Mouse (Mus musculus) cortical plate, adult 2 months (tissue): ENCODE data around the gene Dmrtb1. TPM values are rescaled to one million over a fixed set of nuclear protein-coding genes. Genes with fewer than 3 reads are reported as not detected.

Experiments
- H3K27ac ChIP-seq: fragments of 200-500 bp; 2 replicates; pipeline ENCODE4 v1.5.1; 2012; ENCODE audit warnings: low read length, control low read depth, inconsistent platforms; ENCODE audit not compliant: insufficient read depth
- H3K4me1 ChIP-seq: fragments of 200-500 bp; 2 replicates; pipeline ENCODE4 v1.6.1; 2011; ENCODE audit warnings: low read length; ENCODE audit not compliant: control insufficient read depth, insufficient read depth
- H3K4me3 ChIP-seq: fragments of 200-500 bp; 2 replicates; pipeline ENCODE4 v1.5.1; 2011; ENCODE audit warnings: mild to moderate bottlenecking, low read length, control low read depth; ENCODE audit not compliant: insufficient read depth
- CTCF ChIP-seq: fragments of 200-500 bp; IDR thresholded peaks from 2 replicates; pipeline ENCODE4 v1.5.1; 2011; ENCODE audit warnings: mild to moderate bottlenecking, control low read depth, low read length; ENCODE audit not compliant: insufficient read depth; ENCODE audit errors: extremely low read depth
- POLR2A ChIP-seq: fragments of 200-500 bp; IDR thresholded peaks from 2 replicates; pipeline ENCODE4 v1.6.1; 2011; ENCODE audit warnings: mild to moderate bottlenecking, low read length, control low read depth; ENCODE audit not compliant: insufficient read depth; ENCODE audit errors: extremely low read depth
- polyA plus RNA-seq: library from polyadenylated mRNA; depleted of rRNA; stranded (reverse); fragments of >200 nt; gene quantifications from 2 replicates; pipeline ENCODE4 v1.2.3, GENCODE M21; 2012

Gene Dmrtb1
- polyA plus RNA-seq, 1 experiment = 1.6 TPM

DNA sequence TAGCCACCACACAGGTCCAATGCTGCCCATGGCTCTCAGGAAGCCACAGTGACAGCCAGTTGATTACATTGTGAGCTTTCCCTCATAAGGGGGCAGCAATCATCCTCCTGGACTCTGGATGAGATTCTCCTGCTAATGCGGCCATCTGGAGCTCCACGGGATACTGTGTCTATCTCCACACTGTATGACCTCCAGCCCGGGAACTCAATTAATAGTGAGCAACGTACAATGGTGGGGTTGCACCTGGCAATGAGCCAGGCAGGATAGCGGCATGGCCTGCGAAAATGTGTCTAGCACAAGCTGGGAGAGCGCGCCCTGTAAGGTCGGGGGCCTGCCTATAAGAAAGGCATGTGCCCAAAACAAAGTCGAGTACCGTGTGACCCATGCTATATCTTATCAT lies 23.4 kb downstream of the Dmrtb1 start:
- Histone ChIP-seq H3K4me3 (no peak overlapping the region), H3K27ac (no peak overlapping the region), H3K4me1 (no peaks in the 10 kb centered on the region)
- TF ChIP-seq CTCF = no peak
- no peak for TF ChIP-seq POLR2A

- no peak for TF ChIP-seq CTCF
- no peak overlapping the region for H3K4me3 ChIP-seq
- H3K4me1 ChIP-seq = no peaks in the 10 kb centered on the region
- H3K27ac ChIP-seq = no peak overlapping the region
These were observed 30.8 kb downstream of the Dmrtb1 start for GRCm38 (mm10) chr4:107653280-107653643.

DNA sequence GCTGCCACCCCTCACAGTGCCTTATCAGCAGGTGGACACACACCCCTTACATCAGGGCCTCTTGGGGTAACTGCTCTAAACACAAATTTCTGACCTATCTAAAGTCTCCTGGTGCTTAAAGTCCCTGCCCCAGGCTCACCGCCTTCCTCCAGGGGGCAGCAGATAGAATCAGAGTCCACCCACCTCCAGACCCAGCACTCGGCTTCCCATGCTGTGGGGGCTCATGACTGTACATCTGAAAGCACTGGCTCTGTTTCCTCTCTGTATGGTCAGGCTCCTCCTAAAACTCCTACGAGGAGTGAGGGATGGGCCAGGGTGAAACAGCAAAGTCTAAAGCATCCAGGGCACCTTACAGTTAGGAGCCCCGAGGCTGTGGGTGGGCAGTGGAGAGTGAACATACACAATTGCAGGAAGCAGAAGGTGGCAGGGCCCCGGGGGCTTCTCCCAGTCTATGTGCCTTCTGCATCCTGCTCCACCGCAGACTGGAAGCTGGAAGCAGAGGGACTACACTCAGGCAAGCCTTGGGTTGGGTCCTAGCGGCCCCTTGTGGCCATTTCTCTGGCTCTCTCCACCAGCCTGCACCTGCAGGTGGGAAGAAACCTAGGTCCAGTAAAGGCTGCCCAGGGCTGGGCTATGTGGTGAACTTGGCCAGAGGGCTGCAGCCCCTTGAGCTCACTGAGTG lies 31.3 kb downstream of the Dmrtb1 start:
- no peak overlapping the region for H3K4me3 ChIP-seq
- TF ChIP-seq CTCF = peak; percentile 87
- no peak for TF ChIP-seq POLR2A
- no peaks in the 10 kb centered on the region for H3K4me1 ChIP-seq
- H3K27ac ChIP-seq = no peak overlapping the region

GRCm38 (mm10) chr4:107651021-107651496 lies 33.0 kb downstream of the Dmrtb1 start:
- Histone ChIP-seq H3K27ac (no peak overlapping the region), H3K4me3 (no peak overlapping the region), H3K4me1 (no peaks in the 10 kb centered on the region)
- no peak for TF ChIP-seq POLR2A
- no peak for TF ChIP-seq CTCF

GRCm38 (mm10) chr4:107648959-107649485 lies 35.0 kb downstream of the Dmrtb1 start:
- H3K4me1 ChIP-seq = no peaks in the 10 kb centered on the region
- no peak overlapping the region for H3K4me3 ChIP-seq
- H3K27ac ChIP-seq = no peak overlapping the region
- no peak for TF ChIP-seq CTCF
- no peak for TF ChIP-seq POLR2A

DNA sequence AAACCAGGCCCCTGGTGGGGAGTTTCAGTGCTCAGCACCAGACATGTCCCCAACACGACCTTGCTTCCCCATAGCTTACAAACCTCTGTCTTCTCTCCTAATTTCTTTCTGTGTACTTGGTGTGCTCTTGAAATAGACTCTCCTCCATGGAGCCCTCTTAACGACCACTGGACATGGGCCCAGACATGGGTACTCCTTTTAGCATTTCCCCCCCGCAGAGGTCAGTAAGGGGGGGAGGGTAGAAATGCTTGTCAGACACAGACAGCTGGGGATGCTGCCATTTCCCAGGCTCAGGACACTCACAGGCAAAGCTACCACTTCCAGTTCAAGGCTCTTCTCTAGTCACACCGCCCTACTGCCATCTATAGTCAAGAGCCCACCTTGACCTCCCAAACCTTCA lies 42.4 kb downstream of the Dmrtb1 start:
- no peak overlapping the region for H3K27ac ChIP-seq
- no peaks in the 10 kb centered on the region for H3K4me1 ChIP-seq
- H3K4me3 ChIP-seq = no peak overlapping the region
- TF ChIP-seq CTCF (no peak), POLR2A (no peak)

- no peak for TF ChIP-seq POLR2A
- TF ChIP-seq CTCF = no peak
- H3K27ac ChIP-seq = no peak overlapping the region
- no peak overlapping the region for H3K4me3 ChIP-seq
- no peaks in the 10 kb centered on the region for H3K4me1 ChIP-seq
These were observed 45.7 kb downstream of the Dmrtb1 start for GRCm38 (mm10) chr4:107638303-107638702.

GRCm38 (mm10) chr4:107637670-107638069 lies 46.4 kb downstream of the Dmrtb1 start:
- no peaks in the 10 kb centered on the region for H3K4me1 ChIP-seq
- no peak overlapping the region for H3K27ac ChIP-seq
- no peak overlapping the region for H3K4me3 ChIP-seq
- peak; percentile 72 for TF ChIP-seq CTCF
- TF ChIP-seq POLR2A = no peak

- Histone ChIP-seq H3K4me1 (no peaks in the 10 kb centered on the region), H3K27ac (no peak overlapping the region), H3K4me3 (no peak overlapping the region)
- TF ChIP-seq CTCF (no peak), POLR2A (no peak)
These were observed 47.9 kb downstream of the Dmrtb1 start for GRCm38 (mm10) chr4:107636099-107636498.

- no peaks in the 10 kb centered on the region for H3K4me1 ChIP-seq
- TF ChIP-seq POLR2A (no peak), CTCF (no peak)
- no peak overlapping the region for H3K27ac ChIP-seq
- H3K4me3 ChIP-seq = no peak overlapping the region
These were observed 49.4 kb downstream of the Dmrtb1 start for GRCm38 (mm10) chr4:107634631-107635030.
